Mouse (Mus musculus) CH12F3 (cell line): Measurements from ENCODE around the gene Boc.

Experiments
- in situ Hi-C: fragments of 300-500 bp; cut with MboI; formaldehyde crosslinking; loops from 2 replicates; pipeline ENCODE4 v1.14.3; 2020; ENCODE audit warnings: low sequenced_read_pairs

Boc gene

GRCm38 (mm10) chr16:44529691-44530090 is 29.0 kb downstream of the Boc start:
- in situ Hi-C loops, result no loop called here

GRCm38 (mm10) chr16:44528955-44529354 is 29.7 kb downstream of the Boc start:
- in situ Hi-C loops, result no loop called here

GRCm38 (mm10) chr16:44527218-44527905 is 31.3 kb downstream of the Boc start:
- in situ Hi-C loops, result no loop called here

GRCm38 (mm10) chr16:44526689-44527088 is 32.0 kb downstream of the Boc start:
- in situ Hi-C loops, result no loop called here

- in situ Hi-C loops, result no loop called here
These were observed 32.7 kb downstream of the Boc start for GRCm38 (mm10) chr16:44526044-44526443.

GRCm38 (mm10) chr16:44523595-44523994 is 35.1 kb downstream of the Boc start:
- in situ Hi-C loops, result no loop called here

GRCm38 (mm10) chr16:44516498-44516897 is 42.2 kb downstream of the Boc start:
- in situ Hi-C loops, result no loop called here

- in situ Hi-C loops, result no loop called here
These were observed 48.0 kb downstream of the Boc start for GRCm38 (mm10) chr16:44510521-44511213.

- in situ Hi-C loops, result no loop called here
These were observed 49.0 kb downstream of the Boc start for GRCm38 (mm10) chr16:44509458-44510344.

- in situ Hi-C loops, result no loop called here
These were observed 49.9 kb downstream of the Boc start for GRCm38 (mm10) chr16:44508772-44509171.

- in situ Hi-C loops, result no loop called here
These were observed 50.7 kb downstream of the Boc start for GRCm38 (mm10) chr16:44508025-44508424.

GRCm38 (mm10) chr16:44507027-44507929 is 51.4 kb downstream of the Boc start:
- in situ Hi-C loops, result no loop called here

GRCm38 (mm10) chr16:44505243-44505642 is 53.5 kb downstream of the Boc start:
- in situ Hi-C loops, result no loop called here

GRCm38 (mm10) chr16:44502895-44503575 is 55.7 kb downstream of the Boc start:
- in situ Hi-C loops, result no loop called here

- in situ Hi-C loops, result no loop called here
These were observed 56.4 kb downstream of the Boc start for GRCm38 (mm10) chr16:44502325-44502724.

GRCm38 (mm10) chr16:44501783-44502182 is 56.9 kb downstream of the Boc start:
- in situ Hi-C loops, result no loop called here

GRCm38 (mm10) chr16:44498447-44498846 is 60.2 kb downstream of the Boc start:
- in situ Hi-C loops, result loop anchor here (25.0 kb wide), 1 partner anchor 614 kb away; no protein-coding TSS in a partner anchor

- in situ Hi-C loops, result loop anchor here (25.0 kb wide), 1 partner anchor 615 kb away; no protein-coding TSS in a partner anchor
These were observed 61.7 kb downstream of the Boc start for GRCm38 (mm10) chr16:44496971-44497464.

GRCm38 (mm10) chr16:44494441-44495108 is 64.1 kb downstream of the Boc start:
- in situ Hi-C loops, result loop anchor here (25.0 kb wide), 1 partner anchor 618 kb away; no protein-coding TSS in a partner anchor
